Mouse (Mus musculus) ES-E14 (cell line): ENCODE measurements at regions not wholly inside any gene's neighbourhood (a gene's known extent, or its start where the extent isn't known, plus 50 kb on each side); places are given as distances from the start of the nearest gene placed in this dataset.

ENCODE experiments used
- HCFC1 ChIP-seq: IDR thresholded peaks from 2 replicates; pipeline ENCODE4 v1.6.1; 2012; ENCODE audit warnings: low read length, inconsistent platforms, borderline replicate concordance; ENCODE audit not compliant: insufficient read depth
- MAFK ChIP-seq: IDR thresholded peaks from 2 replicates; pipeline ENCODE4 v1.6.1; 2014; ENCODE audit warnings: mild to moderate bottlenecking, low read depth, low read length, inconsistent platforms; ENCODE audit not compliant: insufficient read depth
- ZC3H11A ChIP-seq: IDR thresholded peaks from 2 replicates; pipeline ENCODE4 v1.6.1; 2012; ENCODE audit warnings: low read depth, mild to moderate bottlenecking, inconsistent platforms, low read length, borderline replicate concordance
- ZNF384 ChIP-seq: IDR thresholded peaks from 2 replicates; pipeline ENCODE4 v1.6.1; 2012; ENCODE audit warnings: low read depth, low read length, inconsistent platforms

DNA sequence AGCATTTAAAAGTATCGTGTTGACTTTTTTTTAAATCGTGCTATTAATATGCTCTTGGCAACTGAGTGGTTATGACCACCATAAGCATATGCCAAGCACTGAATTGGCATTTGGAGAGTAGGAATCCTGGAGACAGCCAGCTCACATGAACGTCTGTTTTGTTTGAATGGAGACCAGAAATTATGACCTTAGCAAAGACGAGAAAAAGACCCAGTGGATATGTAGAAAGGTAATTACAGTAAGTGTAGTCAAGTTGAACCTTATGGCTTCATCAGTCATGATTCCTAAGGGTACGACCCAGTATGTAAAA, 308.8 kb upstream of the Mpped2 start:
- no peak for TF ChIP-seq ZC3H11A
- no peak for TF ChIP-seq ZNF384
- TF ChIP-seq MAFK, result no peak
- no peak for TF ChIP-seq HCFC1
